Mouse (Mus musculus) urinary bladder, postnatal 4 days (tissue): ENCODE measurements at regions not wholly inside any gene's neighbourhood (a gene's known extent, or its start where the extent isn't known, plus 50 kb on each side); places are given as distances from the start of the nearest gene placed in this dataset.

Experiments used
- DNase-seq, 2 experiments: peaks; one replicate each; pipeline ENCODE4 v3.0.0; 2021 to 2022; ENCODE audit warnings: low spot score in 2 of 2

GRCm38 (mm10) chr7:39866674-39867428 is 349.3 kb downstream of the Zfp619 start:
- no peak for DNase-seq

- DNase-seq: no peak
These were observed 349.9 kb downstream of the Zfp619 start for GRCm38 (mm10) chr7:39867451-39867850.

GRCm38 (mm10) chr7:39882113-39882512 is 364.5 kb downstream of the Zfp619 start:
- no peak for DNase-seq

GRCm38 (mm10) chr7:39894208-39894896 is 376.8 kb downstream of the Zfp619 start:
- no peak for DNase-seq

DNA sequence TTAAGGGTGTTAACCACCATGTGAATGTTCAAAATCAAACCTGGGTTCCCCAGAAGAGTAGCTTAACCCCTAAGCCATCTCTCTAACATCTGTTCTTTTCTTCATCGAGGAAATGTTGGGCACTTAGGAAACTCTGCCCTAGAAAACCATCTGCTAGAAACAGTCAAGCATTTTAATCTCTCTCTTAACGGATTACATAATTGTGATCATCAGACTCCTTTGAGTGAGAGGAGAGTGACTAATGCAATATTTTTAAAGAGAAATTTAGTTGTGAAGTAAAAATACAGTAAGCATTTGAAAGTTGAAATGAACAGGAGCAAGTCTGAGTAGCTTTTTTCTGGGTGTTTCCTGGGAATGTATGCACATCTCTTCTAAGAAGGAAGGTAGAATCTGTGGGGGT is 379.4 kb downstream of the Zfp619 start:
- DNase-seq: no peak

DNA sequence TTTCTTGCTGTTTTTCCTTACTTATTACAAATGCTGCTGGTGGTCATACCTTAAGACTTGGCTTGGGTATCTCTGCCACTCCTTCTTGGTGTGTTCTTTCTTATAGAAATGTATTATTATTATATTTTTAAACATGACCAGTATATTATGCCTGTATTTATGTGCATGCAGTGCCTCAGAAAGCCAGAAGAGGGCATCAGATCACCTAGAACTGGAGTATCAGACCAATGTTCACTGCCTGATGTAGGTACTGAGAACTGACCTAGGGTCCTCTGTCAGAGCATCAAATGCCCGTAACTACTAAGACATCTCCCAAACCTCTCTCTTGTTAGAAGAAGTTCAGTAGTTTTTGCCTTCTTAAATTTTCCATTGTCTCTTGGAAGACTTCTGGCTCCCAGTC is 380.7 kb downstream of the Zfp619 start:
- DNase-seq: no peak

DNA sequence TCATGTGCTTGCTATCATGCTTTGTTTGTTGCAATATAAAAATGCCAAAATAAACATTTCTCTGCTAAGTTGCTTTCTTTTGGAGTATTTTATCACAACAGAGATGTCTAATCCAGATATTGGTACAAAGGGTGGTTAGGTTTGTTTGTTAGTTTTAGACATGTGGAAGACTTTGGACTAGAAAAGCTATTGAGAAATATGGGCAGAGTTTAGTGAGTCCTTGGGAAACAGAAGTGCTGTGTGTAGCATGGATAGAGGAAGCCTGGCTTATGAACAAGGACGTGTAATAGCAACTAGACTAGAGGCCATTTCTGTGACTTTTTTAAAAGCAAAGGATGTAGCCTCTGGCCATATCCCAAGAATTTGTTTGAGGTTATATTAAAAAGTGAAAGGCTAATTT is 416.4 kb downstream of the Zfp619 start:
- DNase-seq: no peak

GRCm38 (mm10) chr7:39937262-39937661 is 419.7 kb downstream of the Zfp619 start:
- no peak for DNase-seq

DNA sequence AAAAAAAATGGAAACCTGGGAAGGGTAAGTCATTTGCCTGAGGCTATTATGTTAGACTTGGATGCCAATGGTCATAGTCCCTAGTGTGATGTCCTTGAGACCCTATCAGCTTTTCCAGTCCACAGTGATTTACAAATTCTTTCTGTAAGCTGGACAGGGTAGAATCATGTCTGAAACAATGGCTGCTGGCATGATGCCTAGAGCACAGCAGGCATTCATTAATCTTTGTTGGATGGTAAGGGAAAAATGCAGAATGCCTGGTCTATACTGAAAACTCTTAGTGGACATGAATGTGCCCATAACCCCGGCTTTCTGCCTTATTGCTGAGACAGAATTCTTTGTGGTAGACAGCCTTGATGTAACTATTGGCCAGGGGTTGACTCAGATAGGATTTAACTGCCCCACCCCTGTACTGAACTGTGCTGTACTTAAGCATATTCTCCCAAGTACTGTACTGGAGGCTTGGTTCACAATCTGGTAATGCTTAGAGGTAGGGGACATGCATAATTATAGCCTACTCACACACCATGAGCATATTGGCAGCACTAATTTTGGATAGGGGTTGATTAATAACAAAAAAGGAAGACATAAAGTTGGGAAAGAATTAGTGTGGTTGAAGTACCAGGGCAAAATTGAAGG is 424.8 kb downstream of the Zfp619 start:
- DNase-seq: no peak

DNA sequence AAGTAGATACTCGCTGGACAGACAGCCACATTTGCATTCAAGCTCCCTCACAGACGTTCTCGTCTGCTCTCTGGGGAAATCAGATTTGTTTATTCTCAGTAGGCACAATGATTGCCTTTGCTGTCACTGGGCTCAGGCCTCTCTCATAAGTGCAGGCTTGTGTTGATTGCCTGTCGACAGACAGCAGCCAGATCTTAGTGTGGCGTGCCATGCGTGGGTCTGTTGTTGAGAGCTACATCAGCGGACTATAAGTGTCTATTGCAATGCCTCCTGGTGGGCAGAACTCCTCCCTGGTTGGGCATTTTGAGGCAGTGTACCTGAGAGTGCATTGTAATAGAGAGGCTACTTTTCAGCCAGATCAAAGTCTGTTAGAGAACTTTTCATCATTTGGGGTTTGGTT is 436.5 kb downstream of the Zfp619 start:
- no peak for DNase-seq

GRCm38 (mm10) chr7:39954931-39955330 is 437.4 kb downstream of the Zfp619 start:
- no peak for DNase-seq

GRCm38 (mm10) chr7:39978121-39978520 is 460.6 kb downstream of the Zfp619 start:
- DNase-seq: no peak

- no peak for DNase-seq
These were observed 464.1 kb downstream of the Zfp619 start for GRCm38 (mm10) chr7:39981647-39982046.
